Mouse (Mus musculus) liver, embryonic 14.5 days (tissue): ENCODE measurements around the gene Zfp398.

Source experiments
- CTCF ChIP-seq: IDR thresholded peaks from 2 replicates; pipeline ENCODE4 v1.5.1; 2016; ENCODE audit warnings: antibody characterized with exemption, low read depth, control low read depth
- EP300 ChIP-seq: IDR thresholded peaks from 2 replicates; pipeline ENCODE4 v1.6.1; 2016; ENCODE audit warnings: antibody characterized with exemption, low read depth

GRCm38 (mm10) chr6:47878593-47878992, 43.1 kb downstream of the Zfp398 start:
- TF ChIP-seq CTCF (no peak), EP300 (no peak)
